Mouse (Mus musculus) brain, embryonic 14.5 days (tissue): ENCODE results near the gene C1rl.

Source experiments
- CTCF ChIP-seq: fragments of 200-500 bp; IDR thresholded peaks from 2 replicates; pipeline ENCODE4 v1.5.1; 2012; ENCODE audit warnings: inconsistent platforms, mild to moderate bottlenecking, moderate library complexity, borderline replicate concordance; ENCODE audit not compliant: insufficient read depth, insufficient read length; ENCODE audit errors: extremely low read depth
- POLR2A ChIP-seq: fragments of 200-500 bp; IDR thresholded peaks from 2 replicates; pipeline ENCODE4 v1.6.1; 2012; ENCODE audit warnings: mild to moderate bottlenecking, inconsistent platforms, borderline replicate concordance; ENCODE audit not compliant: poor library complexity, insufficient read depth, insufficient read length, severe bottlenecking; ENCODE audit errors: extremely low read depth

DNA sequence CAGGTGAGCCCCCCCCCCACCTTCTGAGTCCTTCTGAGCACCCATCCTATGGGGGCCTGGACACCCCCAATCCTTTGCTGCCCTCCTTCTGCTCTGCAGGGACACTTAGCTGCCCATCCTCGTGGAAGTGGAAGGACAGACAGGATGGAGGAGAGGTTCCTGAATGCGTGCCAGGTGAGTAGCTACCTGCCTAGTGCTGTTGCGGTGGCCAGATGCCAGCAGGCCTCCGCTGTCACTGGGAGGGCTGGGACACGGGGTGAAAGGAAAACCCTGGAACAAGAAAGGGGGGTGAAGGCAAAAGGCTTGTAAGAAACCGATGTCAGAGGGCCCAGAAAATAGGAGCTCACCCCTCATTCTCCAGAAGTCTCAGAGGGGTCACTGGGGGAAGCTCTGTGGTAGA is 14.1 kb downstream of the C1rl start:
- TF ChIP-seq POLR2A (no peak), CTCF (no peak)
